Mouse (Mus musculus) limb, embryonic 11.5 days (tissue): ENCODE measurements at regions not wholly inside any gene's neighbourhood (a gene's known extent, or its start where the extent isn't known, plus 50 kb on each side); places are given as distances from the start of the nearest gene placed in this dataset.

ENCODE experiments used
- ATAC-seq: fragments of 200-750 bp; cut with Nextera tagmentation; 2 replicates; pipeline ENCODE4 v1.8.0; 2017; ENCODE audit warnings: low read depth; ENCODE audit not compliant: insufficient number of reproducible peaks, low FRiP score, low TSS enrichment
- DNase-seq: peaks from one replicate; pipeline ENCODE4 v3.0.0-alpha.2; 2015; ENCODE audit warnings: low spot score
- H3K27ac ChIP-seq: fragments of 300-500 bp; sonication (generic); replicated peaks from 2 replicates; pipeline ENCODE4 v1.5.1; 2014; ENCODE audit warnings: low read depth, mild to moderate bottlenecking, low read length
- H3K27me3 ChIP-seq: fragments of 300-500 bp; sonication (generic); 2 replicates; pipeline ENCODE4 v1.6.1; 2014; ENCODE audit warnings: mild to moderate bottlenecking, low read length, mixed read lengths; ENCODE audit not compliant: control insufficient read depth, insufficient read depth
- H3K36me3 ChIP-seq: fragments of 300-500 bp; sonication (generic); 2 replicates; pipeline ENCODE4 v1.6.1; 2014; ENCODE audit warnings: mild to moderate bottlenecking, low read length, moderate library complexity, mixed read lengths; ENCODE audit not compliant: control insufficient read depth, insufficient read depth
- H3K4me1 ChIP-seq: fragments of 300-500 bp; sonication (generic); 2 replicates; pipeline ENCODE4 v1.6.1; 2014; ENCODE audit warnings: low read length, mixed read lengths; ENCODE audit not compliant: control insufficient read depth, insufficient read depth
- H3K4me2 ChIP-seq: fragments of 300-500 bp; sonication (generic); 2 replicates; pipeline ENCODE4 v1.6.1; 2014; ENCODE audit warnings: low read depth, mild to moderate bottlenecking, moderate library complexity; ENCODE audit not compliant: severe bottlenecking
- H3K4me3 ChIP-seq: fragments of 300-500 bp; sonication (generic); 2 replicates; pipeline ENCODE4 v1.5.1; 2014; ENCODE audit warnings: low read depth, low read length
- H3K9ac ChIP-seq: fragments of 300-500 bp; sonication (generic); 2 replicates; pipeline ENCODE4 v1.6.1; 2014; ENCODE audit warnings: mild to moderate bottlenecking, low read length
- H3K9me3 ChIP-seq: fragments of 300-500 bp; sonication (generic); 2 replicates; pipeline ENCODE4 v1.6.1; 2016; ENCODE audit warnings: low read length; ENCODE audit not compliant: control insufficient read depth
- WGBS: fragments of 180-500 bp; shearing (Covaris S2); extraction: QIAGEN DNeasy Blood & Tissue Kit; methylation state at CpG from one replicate; pipeline ENCODE4 v1.1.7; 2014; 5-methylcytosine and 5-hydroxymethylcytosine counted together

- H3K9me3 ChIP-seq, result no peaks in the 10 kb centered on the region
- H3K4me3 ChIP-seq, result no peak overlapping the region
- DNase-seq, result no peak
- WGBS, result 47% methylated on average over 3 of the region's 3 CpGs
- no peak overlapping the region for H3K9ac ChIP-seq
- no peak overlapping the region for H3K27ac ChIP-seq
- H3K4me2 ChIP-seq, result no peak overlapping the region
- H3K36me3 ChIP-seq, result no peaks in the 10 kb centered on the region
- H3K4me1 ChIP-seq, result 0 out of 2 replicates have a peak, but pooled peaks cover 5% of the 10 kb centered on the region
- H3K27me3 ChIP-seq, result 0 out of 2 replicates have a peak, but pooled peaks cover 3% of the 10 kb centered on the region
- ATAC-seq, result no peak
Observed at GRCm38 (mm10) chrX:99585703-99586102, 114.6 kb upstream of the Pja1 start.

GRCm38 (mm10) chrX:99582611-99583010 is 111.5 kb upstream of the Pja1 start:
- DNase-seq, result no peak
- Histone ChIP-seq H3K4me2 (no peak overlapping the region), H3K4me3 (no peak overlapping the region), H3K36me3 (no peaks in the 10 kb centered on the region), H3K9me3 (no peaks in the 10 kb centered on the region), H3K9ac (no peak overlapping the region), H3K27ac (no peak overlapping the region), H3K27me3 (0 out of 2 replicates have a peak, but pooled peaks cover 6% of the 10 kb centered on the region), H3K4me1 (peaks cover 11% of the 10 kb centered on the region; the same call in 1 of the 2 replicates)
- 92% methylated on average over 9 of the region's 9 CpGs for WGBS
- no peak for ATAC-seq

GRCm38 (mm10) chrX:99581632-99582466 is 110.8 kb upstream of the Pja1 start:
- H3K9me3 ChIP-seq, result no peaks in the 10 kb centered on the region
- DNase-seq, result peak; percentile 36
- no peak overlapping the region for H3K9ac ChIP-seq
- H3K4me1 ChIP-seq, result peaks cover 11% of the 10 kb centered on the region; the same call in 1 of the 2 replicates
- no peak overlapping the region for H3K4me2 ChIP-seq
- no peak for ATAC-seq
- H3K36me3 ChIP-seq, result no peaks in the 10 kb centered on the region
- no peak overlapping the region for H3K4me3 ChIP-seq
- H3K27ac ChIP-seq, result 0 out of 2 replicates have a peak overlapping the region, but pooled peaks have one; percentile 12
- WGBS, result 30% methylated on average over 10 of the region's 10 CpGs
- H3K27me3 ChIP-seq, result 0 out of 2 replicates have a peak, but pooled peaks cover 6% of the 10 kb centered on the region

GRCm38 (mm10) chrX:99579206-99579605 is 108.1 kb upstream of the Pja1 start:
- no peak overlapping the region for H3K9ac ChIP-seq
- no peak overlapping the region for H3K4me3 ChIP-seq
- H3K4me1 ChIP-seq, result peaks cover 11% of the 10 kb centered on the region
- H3K27ac ChIP-seq, result peak overlapping the region; percentile 62; the same call in 1 of the 2 replicates
- H3K4me2 ChIP-seq, result no peak overlapping the region
- ATAC-seq (peak; percentile 41; the same call in 1 of the 2 replicates), DNase-seq (peak; percentile 58)
- H3K27me3 ChIP-seq, result peaks cover 6% of the 10 kb centered on the region; the same call in 1 of the 2 replicates
- 27% methylated on average over 4 of the region's 4 CpGs for WGBS
- no peaks in the 10 kb centered on the region for H3K36me3 ChIP-seq
- no peaks in the 10 kb centered on the region for H3K9me3 ChIP-seq

GRCm38 (mm10) chrX:99578796-99579195 is 107.7 kb upstream of the Pja1 start:
- DNase-seq (no peak), ATAC-seq (no peak)
- Histone ChIP-seq H3K4me3 (no peak overlapping the region), H3K27me3 (peaks cover 8% of the 10 kb centered on the region; the same call in 1 of the 2 replicates), H3K4me1 (peaks cover 11% of the 10 kb centered on the region), H3K9ac (no peak overlapping the region), H3K27ac (peak overlapping the region; percentile 62), H3K4me2 (no peak overlapping the region), H3K36me3 (no peaks in the 10 kb centered on the region), H3K9me3 (no peaks in the 10 kb centered on the region)
- 42% methylated on average over 2 of the region's 2 CpGs for WGBS

- H3K9ac ChIP-seq, result no peak overlapping the region
- peaks cover 9% of the 10 kb centered on the region for H3K4me1 ChIP-seq
- H3K27me3 ChIP-seq, result peaks cover 6% of the 10 kb centered on the region; the same call in 1 of the 2 replicates
- no peak overlapping the region for H3K27ac ChIP-seq
- H3K4me2 ChIP-seq, result no peak overlapping the region
- H3K4me3 ChIP-seq, result no peak overlapping the region
- ATAC-seq, result no peak
- WGBS, result 32% methylated on average over 5 of the region's 5 CpGs
- no peaks in the 10 kb centered on the region for H3K36me3 ChIP-seq
- DNase-seq, result no peak
- H3K9me3 ChIP-seq, result no peaks in the 10 kb centered on the region
Observed at GRCm38 (mm10) chrX:99575105-99575504, 104.0 kb upstream of the Pja1 start.

GRCm38 (mm10) chrX:99574441-99575103 is 103.5 kb upstream of the Pja1 start:
- no peaks in the 10 kb centered on the region for H3K36me3 ChIP-seq
- H3K4me1 ChIP-seq, result peaks cover 9% of the 10 kb centered on the region
- DNase-seq, result peak; percentile 77
- no peak overlapping the region for H3K27ac ChIP-seq
- H3K9me3 ChIP-seq, result no peaks in the 10 kb centered on the region
- peaks cover 6% of the 10 kb centered on the region; the same call in 1 of the 2 replicates for H3K27me3 ChIP-seq
- H3K4me3 ChIP-seq, result no peak overlapping the region; the same call in 1 of the 2 replicates
- whole genome bisulfite sequencing, result 35% methylated on average over 14 of the region's 18 CpGs
- no peak overlapping the region for H3K9ac ChIP-seq
- H3K4me2 ChIP-seq, result peak overlapping the region; percentile 20; the same call in 1 of the 2 replicates
- peak; percentile 22; the same call in 1 of the 2 replicates for ATAC-seq

- H3K9me3 ChIP-seq, result no peaks in the 10 kb centered on the region
- H3K4me3 ChIP-seq, result no peak overlapping the region
- no peak overlapping the region for H3K4me2 ChIP-seq
- peaks cover 15% of the 10 kb centered on the region for H3K27me3 ChIP-seq
- H3K36me3 ChIP-seq, result no peaks in the 10 kb centered on the region
- DNase-seq (no peak), ATAC-seq (no peak)
- H3K4me1 ChIP-seq, result peaks cover 7% of the 10 kb centered on the region; the same call in 1 of the 2 replicates
- H3K27ac ChIP-seq, result no peak overlapping the region
- H3K9ac ChIP-seq, result no peak overlapping the region
- WGBS, result 83% methylated on average over 5 of the region's 5 CpGs
Observed at GRCm38 (mm10) chrX:99570161-99570560, 99.1 kb upstream of the Pja1 start.
